Mouse (Mus musculus) embryo, embryonic 10 days (tissue): ENCODE measurements around the gene Tacc2.
"Not testable (repeated sequence)": the region's sequence is repeated elsewhere in the genome, so short reads cannot be mapped to it uniquely, and the experiment has no call there.

Source experiments
- DNase-seq: peaks from one replicate; pipeline ENCODE4 v3.0.0-alpha.2; 2015; ENCODE audit warnings: low spot score

Gene Tacc2

GRCm38 (mm10) chr7:130577388-130578003 lies at the start of gene Tacc2:
Gene Tacc2, plus strand, starts transcription at chr7:130577438.
- DNase-seq = peak; percentile 12

- DNase-seq = not testable (repeated sequence)
These were observed 46.1 kb upstream of the Tacc2 start for GRCm38 (mm10) chr7:130531138-130531537.

DNA sequence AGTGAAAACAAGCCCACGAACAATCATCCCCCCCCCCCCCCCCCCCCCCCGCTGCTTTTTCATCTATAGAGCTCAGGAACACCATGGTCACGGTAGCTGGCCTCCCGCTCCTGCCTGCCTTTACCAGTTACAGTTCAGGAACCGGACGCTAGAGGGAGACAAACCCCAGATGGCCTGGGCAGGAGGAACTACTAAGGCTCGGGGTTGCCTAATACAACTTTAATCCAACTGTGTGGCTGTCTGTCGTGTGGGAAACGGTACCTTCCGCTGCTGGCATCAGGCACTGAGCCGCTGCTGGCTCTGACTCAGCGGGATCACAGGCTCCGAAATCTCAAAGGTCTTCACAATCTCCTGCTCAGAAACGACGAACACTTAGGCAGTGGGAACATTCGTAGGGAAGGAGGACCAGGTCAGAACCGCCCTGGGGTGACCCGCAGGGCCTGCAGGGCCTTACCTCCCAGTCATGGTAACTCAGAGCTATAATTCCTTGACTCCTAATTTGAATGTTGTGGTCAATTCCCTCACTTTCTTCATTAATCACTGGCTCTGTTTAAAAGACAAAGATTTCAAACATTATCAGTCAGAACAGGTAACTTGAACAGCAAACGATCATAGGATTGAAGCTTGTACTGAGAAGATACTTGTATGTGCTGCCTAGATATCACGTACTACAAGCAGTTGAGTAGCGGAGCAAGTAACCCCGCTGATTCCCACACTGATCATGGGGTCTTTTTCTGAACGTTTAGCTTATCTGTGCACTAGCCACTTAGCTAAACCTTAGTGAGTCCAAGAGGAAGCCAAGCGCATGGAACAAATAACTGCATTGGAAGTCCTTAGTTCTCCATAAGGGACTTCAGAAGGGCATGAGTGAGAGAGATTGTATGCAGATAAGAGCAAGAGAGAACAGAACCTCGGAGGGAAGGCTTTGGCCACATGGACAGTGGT lies 43.6 kb upstream of the Tacc2 start:
- peak; percentile 88 for DNase-seq

GRCm38 (mm10) chr7:130535174-130535573 lies 42.1 kb upstream of the Tacc2 start:
- no peak for DNase-seq

GRCm38 (mm10) chr7:130537068-130537467 lies 40.2 kb upstream of the Tacc2 start:
- no peak for DNase-seq

DNA sequence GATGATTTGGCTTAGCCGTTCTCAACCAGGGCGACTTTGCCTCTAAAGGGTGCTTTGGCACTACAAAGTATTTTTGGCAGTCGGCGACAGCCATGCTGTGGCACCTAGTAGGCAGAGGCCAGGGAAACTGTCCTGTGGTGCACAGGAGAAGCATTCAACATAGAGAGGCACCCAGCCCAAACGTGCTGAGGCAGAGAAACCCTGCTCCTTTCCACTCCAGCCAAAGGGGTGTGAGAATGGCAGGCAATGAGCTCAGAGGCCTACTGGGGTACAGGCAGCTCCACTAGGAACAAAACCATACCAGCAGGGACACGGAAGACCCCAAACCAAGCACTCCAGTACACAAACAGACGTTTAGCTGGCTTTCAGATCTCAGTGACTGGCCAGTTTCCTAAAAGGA lies 37.1 kb upstream of the Tacc2 start:
- no peak for DNase-seq

GRCm38 (mm10) chr7:130543181-130543580 lies 34.1 kb upstream of the Tacc2 start:
- DNase-seq = no peak

- DNase-seq = no peak
These were observed 31.8 kb upstream of the Tacc2 start for GRCm38 (mm10) chr7:130545401-130545800.

- DNase-seq = no peak
These were observed 31.3 kb upstream of the Tacc2 start for GRCm38 (mm10) chr7:130545893-130546292.

DNA sequence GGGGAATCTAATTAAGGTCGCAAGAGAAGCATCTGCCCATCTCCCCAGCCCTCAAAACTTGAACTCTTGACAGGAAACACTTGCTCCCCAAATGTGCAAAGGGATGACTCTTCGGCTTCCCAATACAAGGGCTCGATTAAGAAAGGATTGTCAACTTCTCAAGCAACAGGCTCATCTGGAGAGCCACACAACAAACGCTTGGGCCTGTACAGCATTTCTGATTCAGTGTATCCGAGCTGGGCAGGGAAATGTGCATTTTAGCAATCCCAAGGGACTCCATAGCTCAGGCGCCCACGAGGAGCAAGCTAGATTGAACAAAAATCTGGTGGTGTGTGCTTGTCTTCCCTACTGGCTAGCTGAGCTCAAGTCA lies 30.8 kb upstream of the Tacc2 start:
- no peak for DNase-seq

DNA sequence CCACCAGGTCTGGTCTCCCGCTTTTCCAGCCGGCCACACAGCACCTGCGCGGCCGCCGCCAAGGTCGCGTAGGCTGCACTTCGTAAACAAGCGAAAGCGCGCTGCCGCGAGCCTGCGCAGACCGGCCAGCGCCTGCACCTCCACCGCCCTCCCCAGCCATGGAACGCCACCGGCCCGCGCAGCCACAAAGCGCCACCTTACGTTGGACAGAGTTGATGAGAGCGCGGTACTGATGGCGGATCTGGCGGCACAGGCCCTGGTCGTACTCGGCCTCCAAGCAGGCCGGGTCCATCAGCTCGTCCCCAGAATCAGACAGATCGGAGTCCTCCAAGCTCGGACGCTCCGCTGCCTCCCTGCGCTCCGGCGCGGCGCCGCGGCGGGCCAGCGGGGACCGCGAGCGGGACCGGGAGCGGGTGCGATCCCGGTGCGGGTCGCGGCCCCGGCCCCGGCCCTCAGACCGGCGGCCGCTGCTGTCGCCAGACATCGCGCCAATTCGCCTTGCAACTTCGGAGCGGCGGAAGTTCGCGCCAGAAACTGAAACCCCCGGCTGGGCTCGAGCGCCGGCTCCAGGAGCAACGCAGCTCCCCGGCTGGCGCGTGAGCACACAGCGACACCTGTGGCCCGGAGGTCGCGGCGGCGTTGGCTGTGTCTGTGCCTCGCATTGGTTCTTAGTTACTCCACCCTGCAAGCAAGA lies 30.3 kb upstream of the Tacc2 start:
- DNase-seq = peak; percentile 97

- no peak for DNase-seq
These were observed 29.5 kb upstream of the Tacc2 start for GRCm38 (mm10) chr7:130547635-130548175.

GRCm38 (mm10) chr7:130552780-130553179 lies 24.5 kb upstream of the Tacc2 start:
- DNase-seq = no peak

DNA sequence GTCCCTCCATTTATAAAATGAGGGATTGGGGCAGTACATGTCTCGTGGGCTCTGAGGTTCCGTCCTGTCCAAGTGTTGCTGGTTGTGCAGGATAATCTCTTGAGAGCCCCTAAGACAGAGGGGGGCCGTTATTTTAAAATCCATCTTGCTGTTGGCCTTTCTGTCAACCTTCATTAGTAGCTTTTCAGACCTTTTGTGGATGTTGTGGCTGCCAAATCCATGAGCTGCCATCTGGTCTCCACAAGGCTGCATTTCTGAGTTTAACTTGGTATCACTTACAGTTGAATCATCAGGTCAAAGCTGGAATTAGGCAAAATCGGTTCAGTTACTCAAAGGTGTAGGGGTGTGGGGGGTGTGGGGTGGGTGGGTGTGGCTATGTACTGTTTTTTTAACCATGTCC lies 23.9 kb upstream of the Tacc2 start:
- DNase-seq = no peak

DNA sequence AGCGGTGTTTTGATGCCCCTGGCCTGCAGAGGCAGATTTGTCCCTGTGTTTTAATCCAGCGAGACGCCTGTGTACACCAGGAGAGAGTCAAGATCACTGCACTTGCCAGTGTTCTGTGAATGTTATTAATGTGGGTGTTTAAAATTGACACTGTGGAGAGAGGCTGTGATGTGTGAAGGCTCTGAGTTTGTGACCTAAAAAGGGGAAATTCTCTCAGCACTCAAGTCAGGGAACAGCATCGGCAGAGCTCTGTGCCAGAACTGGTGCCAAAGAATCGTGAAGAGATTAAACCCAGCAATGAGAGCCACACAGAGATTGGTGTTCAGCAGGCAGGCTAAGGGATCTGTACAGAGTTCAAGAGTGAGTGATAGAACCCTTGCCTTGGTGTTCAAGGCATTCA lies 21.6 kb upstream of the Tacc2 start:
- DNase-seq = no peak

- no peak for DNase-seq
These were observed 18.6 kb upstream of the Tacc2 start for GRCm38 (mm10) chr7:130558592-130558991.

DNA sequence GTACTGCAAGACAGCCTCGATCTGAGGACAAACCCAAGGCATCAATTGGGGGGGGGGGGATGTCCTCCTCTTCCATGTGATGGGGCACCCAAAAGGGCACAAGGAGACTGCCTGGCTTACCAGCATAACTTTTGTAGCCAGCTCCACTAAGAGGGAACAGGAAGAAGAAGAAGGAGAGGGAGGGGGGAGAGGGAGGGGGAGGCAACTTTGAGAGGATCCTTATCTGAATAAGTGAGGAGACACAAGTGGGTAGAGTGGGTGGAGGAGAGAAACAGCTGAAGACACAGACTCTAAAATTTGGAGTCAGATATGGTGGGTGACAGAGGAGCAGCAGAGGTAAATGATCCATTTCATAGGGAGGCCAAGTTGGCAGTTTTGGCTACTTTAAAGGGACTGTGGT lies 16.3 kb upstream of the Tacc2 start:
- no peak for DNase-seq

GRCm38 (mm10) chr7:130563276-130563675 lies 14.0 kb upstream of the Tacc2 start:
- no peak for DNase-seq

- DNase-seq = no peak
These were observed 13.4 kb upstream of the Tacc2 start for GRCm38 (mm10) chr7:130563880-130564279.

DNA sequence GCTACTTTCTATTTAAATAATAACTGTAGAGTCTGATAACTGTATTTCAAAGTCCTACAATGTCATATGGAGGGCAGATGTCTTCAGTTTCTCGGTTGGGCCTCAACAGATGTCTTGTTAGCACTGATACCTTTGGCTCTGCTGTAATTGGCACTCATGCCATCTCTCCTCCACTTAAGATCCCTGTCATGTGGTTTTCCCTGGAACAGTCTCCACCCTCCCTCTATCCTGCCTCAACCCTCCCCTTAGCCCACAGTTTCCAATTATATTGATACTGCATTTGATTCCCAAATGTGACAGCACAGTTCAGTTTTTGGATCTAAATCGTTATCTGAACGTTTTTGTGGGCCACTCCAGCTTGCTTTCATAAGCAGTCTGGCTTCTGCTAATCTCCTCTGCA lies 12.6 kb upstream of the Tacc2 start:
- DNase-seq = no peak

DNA sequence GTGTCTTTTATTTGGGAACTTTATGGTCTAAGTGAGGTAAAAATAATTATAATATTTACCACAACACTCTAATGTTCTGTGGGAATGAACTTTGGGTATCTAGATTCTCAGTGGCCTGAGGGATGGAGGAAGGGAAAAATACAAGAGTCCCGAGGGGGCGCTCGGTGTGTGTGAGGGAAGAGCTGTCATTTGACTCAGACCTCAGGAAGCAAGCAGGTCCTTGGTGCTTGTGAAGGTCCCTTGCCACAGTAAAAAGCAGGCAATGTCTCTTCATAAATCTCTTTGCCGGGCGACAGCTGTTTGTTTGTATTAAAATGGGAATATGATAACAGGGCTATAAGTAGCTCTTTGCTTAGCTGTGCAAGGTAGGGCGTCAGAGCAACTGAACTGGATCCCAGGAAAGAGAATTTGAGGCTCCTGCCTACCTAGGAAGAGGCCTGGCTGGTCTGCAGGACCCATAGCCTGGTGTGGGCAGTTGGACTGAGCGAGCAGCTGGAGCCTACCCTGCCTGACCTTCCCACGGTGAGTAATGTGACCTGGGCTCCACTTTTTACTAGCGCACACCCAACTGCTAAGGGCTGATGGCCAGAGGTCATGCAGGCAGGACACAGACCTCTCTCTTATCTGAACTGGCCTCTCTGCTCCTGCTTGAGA lies 8.3 kb upstream of the Tacc2 start:
- DNase-seq = no peak

GRCm38 (mm10) chr7:130570472-130570871 lies 6.8 kb upstream of the Tacc2 start:
- no peak for DNase-seq
